Mouse (Mus musculus) spleen, adult 2 months (tissue): ENCODE data around the gene Fmo3.

Source experiments
- CTCF ChIP-seq: fragments of 200-500 bp; IDR thresholded peaks from 2 replicates; pipeline ENCODE4 v1.5.1; 2011; ENCODE audit warnings: mild to moderate bottlenecking, inconsistent platforms; ENCODE audit not compliant: insufficient read depth, insufficient read length, insufficient replicate concordance; ENCODE audit errors: extremely low read depth
- POLR2A ChIP-seq: fragments of 200-500 bp; IDR thresholded peaks from 2 replicates; pipeline ENCODE4 v1.6.1; 2011; ENCODE audit warnings: low read depth, low read length, inconsistent platforms

DNA sequence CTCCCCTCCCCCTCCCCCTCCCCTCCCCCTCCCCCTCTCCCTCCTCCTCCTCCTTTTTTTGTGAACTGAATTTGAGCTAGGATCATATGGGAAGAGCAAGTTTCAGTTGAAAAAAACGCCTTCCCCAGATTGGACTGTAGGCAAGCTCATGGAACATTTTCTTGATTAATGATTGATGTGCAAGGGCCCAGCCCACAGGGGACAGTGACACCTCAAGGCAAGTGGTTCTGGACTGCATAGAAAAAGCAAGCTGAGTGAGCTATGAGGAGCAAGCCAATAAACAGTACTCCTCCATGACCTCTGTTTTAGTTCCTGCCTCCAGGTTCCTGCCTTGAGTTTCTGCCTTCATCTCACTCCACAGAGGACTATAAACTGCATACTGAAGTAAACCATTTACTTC lies 59.2 kb downstream of the Fmo3 start:
- no peak for TF ChIP-seq CTCF
- no peak for TF ChIP-seq POLR2A
